Mouse (Mus musculus) liver, adult 2 months (tissue): ENCODE measurements around the gene Zpr1.
A peak's percentile ranks its signal among the peaks of the same experiment; 100 is the strongest.

ENCODE experiments used
- CTCF ChIP-seq: fragments of 200-500 bp; IDR thresholded peaks from 2 replicates; pipeline ENCODE4 v1.5.1; 2011; ENCODE audit warnings: low read depth, low read length, control low read depth
- POLR2A ChIP-seq: fragments of 200-500 bp; IDR thresholded peaks from 2 replicates; pipeline ENCODE4 v1.6.1; 2011; ENCODE audit warnings: low read length, control low read depth; ENCODE audit not compliant: insufficient read depth; ENCODE audit errors: extremely low read depth

GRCm38 (mm10) chr9:46246752-46247324 lies 26.0 kb upstream of the Zpr1 start:
- TF ChIP-seq CTCF: peak; percentile 72
- no peak for TF ChIP-seq POLR2A
